Mouse (Mus musculus) heart, adult 2 months (tissue): ENCODE data around the gene Nfkb2.

Source experiments
- EP300 ChIP-seq: fragments of 200-500 bp; IDR thresholded peaks from 2 replicates; pipeline ENCODE4 v1.6.1; 2011; ENCODE audit warnings: low read depth, low read length, control low read depth; ENCODE audit not compliant: insufficient read depth
- POLR2A ChIP-seq: fragments of 200-500 bp; IDR thresholded peaks from 2 replicates; pipeline ENCODE4 v1.6.1; 2011; ENCODE audit warnings: mild to moderate bottlenecking, low read depth, low read length, control low read depth; ENCODE audit not compliant: insufficient read depth

GRCm38 (mm10) chr19:46296938-46297337 is 7.2 kb upstream of the Nfkb2 start:
- TF ChIP-seq POLR2A (no peak), EP300 (no peak)
